Mouse (Mus musculus) CH12F3 (cell line): ENCODE data around the gene Slc35b2.

Source experiments
- in situ Hi-C: fragments of 300-500 bp; cut with MboI; formaldehyde crosslinking; loops from 2 replicates; pipeline ENCODE4 v1.14.3; 2020; ENCODE audit warnings: low sequenced_read_pairs

Gene Slc35b2

GRCm38 (mm10) chr17:45563655-45564530, at the start of gene Slc35b2:
TSS of gene Slc35b2 (plus strand) at chr17:45563874.
- in situ Hi-C loops, result no loop called here

GRCm38 (mm10) chr17:45515204-45515726, 48.4 kb upstream of the Slc35b2 start:
- in situ Hi-C loops, result loop anchor here (5.0 kb wide), 1 partner anchor 37 kb away; no protein-coding TSS in a partner anchor

GRCm38 (mm10) chr17:45515806-45516205, 47.9 kb upstream of the Slc35b2 start:
- in situ Hi-C loops, result loop anchor here (5.0 kb wide), 1 partner anchor 36 kb away; no protein-coding TSS in a partner anchor

GRCm38 (mm10) chr17:45516488-45516887, 47.2 kb upstream of the Slc35b2 start:
- in situ Hi-C loops, result loop anchor here (5.0 kb wide), 1 partner anchor 36 kb away; no protein-coding TSS in a partner anchor

- in situ Hi-C loops, result loop anchor here (5.0 kb wide), 1 partner anchor 35 kb away; no protein-coding TSS in a partner anchor
Observed at GRCm38 (mm10) chr17:45517135-45517534, 46.5 kb upstream of the Slc35b2 start.

GRCm38 (mm10) chr17:45517549-45518215, 46.0 kb upstream of the Slc35b2 start:
- in situ Hi-C loops, result loop anchor here (5.0 kb wide), 1 partner anchor 35 kb away; no protein-coding TSS in a partner anchor

- in situ Hi-C loops, result loop anchor here (5.0 kb wide), 1 partner anchor 33 kb away; no protein-coding TSS in a partner anchor
Observed at GRCm38 (mm10) chr17:45518766-45519475, 44.8 kb upstream of the Slc35b2 start.

GRCm38 (mm10) chr17:45520136-45520535, 43.5 kb upstream of the Slc35b2 start:
- in situ Hi-C loops, result no loop called here

- in situ Hi-C loops, result no loop called here
Observed at GRCm38 (mm10) chr17:45523263-45523662, 40.4 kb upstream of the Slc35b2 start, which contains the start of gene Tcte1. TSS of gene Tcte1 (plus strand) at chr17:45523434.

GRCm38 (mm10) chr17:45524961-45525360, 38.7 kb upstream of the Slc35b2 start:
- in situ Hi-C loops, result no loop called here

GRCm38 (mm10) chr17:45526571-45526970, 37.1 kb upstream of the Slc35b2 start:
- in situ Hi-C loops, result no loop called here

GRCm38 (mm10) chr17:45530346-45530782, 33.3 kb upstream of the Slc35b2 start:
- in situ Hi-C loops, result no loop called here

GRCm38 (mm10) chr17:45532896-45533295, 30.8 kb upstream of the Slc35b2 start:
- in situ Hi-C loops, result no loop called here

- in situ Hi-C loops, result no loop called here
Observed at GRCm38 (mm10) chr17:45536264-45536663, 27.4 kb upstream of the Slc35b2 start.

- in situ Hi-C loops, result no loop called here
Observed at GRCm38 (mm10) chr17:45538394-45538793, 25.3 kb upstream of the Slc35b2 start.

GRCm38 (mm10) chr17:45539664-45540063, 24.0 kb upstream of the Slc35b2 start:
- in situ Hi-C loops, result no loop called here

- in situ Hi-C loops, result no loop called here
Observed at GRCm38 (mm10) chr17:45542129-45542528, 21.5 kb upstream of the Slc35b2 start.

GRCm38 (mm10) chr17:45542705-45543104, 21.0 kb upstream of the Slc35b2 start:
- in situ Hi-C loops, result no loop called here

GRCm38 (mm10) chr17:45543115-45543514, 20.6 kb upstream of the Slc35b2 start:
- in situ Hi-C loops, result no loop called here
